Mouse (Mus musculus) ovary, postnatal 10 days (tissue): ENCODE results near the gene Snx21.

Experiments used
- DNase-seq: peaks from one replicate; pipeline ENCODE4 v3.0.0; 2022; ENCODE audit warnings: low spot score

The Snx21 gene

DNA sequence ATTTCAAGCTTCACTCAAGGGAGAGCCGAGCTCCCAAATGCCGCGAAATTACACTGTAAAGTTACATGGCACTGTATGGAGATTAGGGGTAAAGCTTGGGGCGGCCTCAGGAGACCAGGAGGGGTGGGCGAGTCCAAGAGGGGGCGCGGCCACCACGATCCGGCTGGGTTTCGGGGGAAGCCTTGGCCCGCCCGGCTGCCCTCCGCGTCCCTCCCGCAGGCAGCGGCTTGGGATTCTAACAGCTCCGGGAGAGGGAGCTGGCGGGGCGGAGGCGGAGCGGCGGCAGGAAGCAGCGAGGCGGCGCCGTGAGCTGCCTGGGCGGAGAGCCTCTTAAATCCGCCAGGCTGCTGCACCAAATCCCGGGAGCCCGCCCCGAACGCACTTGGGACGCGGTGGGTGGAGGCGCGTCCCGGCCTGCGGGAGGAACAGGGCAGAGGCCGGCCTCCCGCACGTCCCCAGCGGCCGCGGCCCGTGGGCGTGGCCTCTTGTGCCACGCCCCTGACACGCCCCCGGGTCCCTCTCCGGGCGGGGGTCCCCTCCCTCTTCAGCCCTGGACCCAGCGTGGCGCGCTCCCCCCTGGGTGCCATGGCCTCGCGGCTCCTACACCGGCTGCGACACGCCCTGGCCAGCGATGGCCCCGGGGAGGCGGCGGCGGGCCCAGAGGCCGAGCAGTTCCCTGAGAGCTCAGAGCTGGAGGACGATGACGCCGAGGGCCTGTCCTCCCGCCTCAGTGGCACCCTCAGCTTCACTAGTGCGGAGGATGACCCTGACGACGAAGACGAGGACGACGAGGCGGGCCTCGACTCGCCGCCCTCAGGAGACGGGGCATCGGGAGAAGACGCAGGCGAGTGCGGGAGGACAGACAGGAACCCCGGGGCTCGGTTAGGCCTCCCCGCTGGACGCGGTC, at the start of gene Snx21:
TSS of gene Snx21 (plus strand) at position 343 of the 907 bp plus-strand sequence.
- DNase-seq: peak; percentile 81

DNA sequence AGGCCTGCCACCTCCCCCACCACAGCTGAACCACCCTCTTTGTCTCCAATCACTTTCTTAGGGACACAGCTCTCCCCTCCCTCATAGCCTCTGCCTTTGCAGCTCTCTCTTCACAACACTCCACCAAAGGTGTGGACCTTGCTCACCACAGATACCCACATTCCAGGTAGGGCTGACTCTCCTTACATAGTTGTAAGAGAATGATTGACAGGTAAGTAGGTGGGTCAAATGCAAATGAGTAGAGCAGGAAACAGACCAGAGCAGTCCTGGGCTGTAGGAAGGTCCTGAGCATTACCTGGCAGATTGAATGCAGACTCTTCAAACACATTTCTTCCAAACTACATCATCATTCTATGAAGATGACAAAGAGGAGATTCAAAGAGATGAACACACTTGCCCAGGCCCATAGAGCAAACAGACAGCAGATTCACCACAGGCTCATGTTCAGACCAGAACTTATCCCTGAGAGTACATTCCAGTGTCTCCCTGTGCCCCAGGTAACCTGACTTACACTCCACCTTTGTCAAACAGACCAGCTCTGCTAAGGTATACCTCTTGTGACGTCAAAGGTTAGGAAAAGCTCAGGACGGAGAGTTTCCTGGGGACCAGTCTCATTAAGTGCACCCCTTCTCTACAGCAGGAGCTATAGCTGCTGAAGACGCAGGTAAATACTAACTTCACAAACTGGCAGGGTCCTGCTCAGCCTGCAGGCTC, 48.1 kb upstream of the Snx21 start:
- DNase-seq: no peak

DNA sequence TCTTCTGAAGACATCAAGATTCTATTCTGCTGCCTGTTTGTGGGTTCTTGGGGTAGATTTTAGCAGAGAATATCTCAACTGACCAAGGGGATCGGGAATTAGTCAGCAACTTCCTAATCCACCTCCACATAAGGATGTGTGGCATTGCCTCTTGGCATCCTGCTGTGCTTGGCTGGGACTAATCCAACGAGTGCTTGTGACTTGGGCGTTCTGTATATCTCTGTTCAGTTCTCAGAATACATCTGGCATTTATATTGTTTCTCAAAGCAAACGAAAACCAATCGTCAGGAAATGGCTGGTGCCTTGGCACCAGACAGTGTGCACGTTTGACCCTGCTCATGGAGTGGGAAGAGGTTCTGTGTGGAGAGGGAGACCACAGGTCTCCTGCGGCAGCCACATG, 45.7 kb upstream of the Snx21 start:
- no peak for DNase-seq

GRCm38 (mm10) chr2:164744987-164745386, 40.6 kb upstream of the Snx21 start:
- no peak for DNase-seq

GRCm38 (mm10) chr2:164745843-164746479, 39.7 kb upstream of the Snx21 start, which contains the start of the genes Wfdc3 and Dnttip1:
Gene Wfdc3, minus strand, starts transcription at chr2:164745931.
Gene Dnttip1, plus strand, starts transcription at chr2:164745983.
- peak; percentile 89 for DNase-seq

- DNase-seq: no peak
These were observed 38.9 kb upstream of the Snx21 start for GRCm38 (mm10) chr2:164746693-164747092.

DNA sequence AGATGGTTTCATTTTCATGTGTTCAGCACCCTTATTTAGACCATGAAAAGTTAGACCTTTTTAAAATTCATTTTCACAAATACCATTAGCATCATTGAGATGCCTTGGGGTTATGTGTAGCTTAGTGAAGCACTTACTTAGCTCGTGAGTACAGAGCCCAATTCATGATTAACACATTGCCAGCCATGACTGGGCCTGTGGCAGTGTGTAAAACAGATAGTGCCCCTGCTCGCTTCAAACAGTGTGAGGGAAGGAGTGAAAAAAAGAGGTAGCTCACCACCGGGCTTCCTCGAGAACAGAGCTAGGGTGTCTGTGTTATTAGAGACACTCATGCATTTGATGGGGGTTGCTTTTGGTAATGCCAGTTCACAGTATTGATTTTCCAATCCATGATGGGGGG, 37.4 kb upstream of the Snx21 start:
- DNase-seq: no peak

DNA sequence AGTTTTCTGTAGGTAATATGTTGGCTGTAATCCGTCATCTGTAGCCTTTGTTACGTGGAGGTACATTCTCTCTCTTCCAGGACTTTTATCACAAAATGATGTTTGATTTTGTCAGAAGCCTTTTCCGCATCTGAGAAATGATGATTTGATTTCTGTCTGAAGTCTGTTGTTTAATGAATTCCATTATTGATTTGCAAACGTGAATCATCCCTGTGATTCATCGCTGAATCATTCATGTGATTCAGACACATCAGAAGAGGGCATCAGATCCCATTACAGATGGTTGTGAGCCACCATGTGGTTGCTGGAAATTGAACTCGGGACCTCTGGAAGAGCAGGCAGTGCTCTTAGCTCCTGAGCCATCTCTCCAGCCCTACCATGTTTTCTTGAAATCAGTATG, 36.6 kb upstream of the Snx21 start:
- DNase-seq: no peak

- DNase-seq: no peak
These were observed 33.2 kb upstream of the Snx21 start for GRCm38 (mm10) chr2:164752454-164752853.

- DNase-seq: no peak
These were observed 31.5 kb upstream of the Snx21 start for GRCm38 (mm10) chr2:164754105-164754504.

DNA sequence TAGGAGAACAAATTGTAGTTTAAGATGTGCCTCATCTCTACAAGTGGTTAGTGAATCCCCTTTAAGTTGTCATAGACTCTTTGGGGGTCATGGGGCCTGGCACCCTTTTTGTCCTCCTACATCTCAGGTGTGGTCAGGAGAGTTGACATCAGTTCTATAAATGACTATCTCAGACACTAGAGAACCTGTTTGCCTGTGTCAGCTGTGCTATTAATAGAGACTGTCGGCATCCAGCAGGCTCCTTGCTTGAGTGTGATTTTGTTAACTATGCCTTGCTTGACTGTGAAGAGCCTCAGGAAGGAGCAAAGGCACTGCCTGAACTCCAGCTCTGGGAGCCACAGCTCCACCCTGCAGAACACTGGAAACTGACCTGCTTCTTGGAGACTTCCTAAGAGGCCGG, 30.8 kb upstream of the Snx21 start:
- no peak for DNase-seq

- no peak for DNase-seq
These were observed 27.8 kb upstream of the Snx21 start for GRCm38 (mm10) chr2:164757841-164758240.

GRCm38 (mm10) chr2:164758692-164759091, 26.9 kb upstream of the Snx21 start:
- no peak for DNase-seq

- DNase-seq: no peak
These were observed 25.4 kb upstream of the Snx21 start for GRCm38 (mm10) chr2:164760059-164760833.

DNA sequence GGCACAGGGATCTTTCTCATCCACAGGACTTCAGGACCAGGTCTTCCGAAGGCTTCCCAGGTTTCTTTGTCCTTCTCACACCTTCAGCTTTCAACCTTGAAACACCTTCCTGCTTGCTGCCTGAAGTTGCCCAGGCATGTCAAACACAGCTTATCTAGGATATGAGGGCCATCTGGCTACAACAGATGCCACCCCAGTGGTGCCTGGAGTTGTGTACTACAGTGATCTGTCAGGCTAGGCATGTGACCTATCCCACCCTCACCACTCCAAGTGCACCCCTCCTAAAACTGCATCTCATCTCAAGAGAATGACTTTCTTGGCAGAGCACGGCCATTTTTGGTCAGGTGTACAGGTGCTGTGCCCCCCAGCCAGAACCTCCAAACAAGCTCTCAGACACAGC, 24.1 kb upstream of the Snx21 start:
- no peak for DNase-seq

DNA sequence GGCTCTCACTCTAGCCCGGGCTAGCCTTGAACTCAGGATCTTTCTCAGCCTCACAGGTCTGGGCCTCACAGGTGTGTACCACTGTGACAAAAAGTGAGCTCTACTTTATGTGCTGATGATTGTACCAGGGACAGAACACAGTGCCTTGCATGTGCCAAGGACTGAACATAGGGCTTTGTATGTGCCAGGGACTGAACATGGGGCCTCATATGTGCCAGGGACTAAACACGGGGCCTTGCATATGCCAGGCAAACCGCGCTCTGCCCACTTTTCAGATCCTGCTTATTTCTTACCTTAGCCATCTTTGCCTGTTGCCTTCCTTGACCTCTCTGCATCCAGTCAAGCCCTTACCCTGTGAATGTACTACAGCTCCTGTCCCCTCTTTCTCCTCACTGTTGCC, 23.7 kb upstream of the Snx21 start:
- DNase-seq: no peak

DNA sequence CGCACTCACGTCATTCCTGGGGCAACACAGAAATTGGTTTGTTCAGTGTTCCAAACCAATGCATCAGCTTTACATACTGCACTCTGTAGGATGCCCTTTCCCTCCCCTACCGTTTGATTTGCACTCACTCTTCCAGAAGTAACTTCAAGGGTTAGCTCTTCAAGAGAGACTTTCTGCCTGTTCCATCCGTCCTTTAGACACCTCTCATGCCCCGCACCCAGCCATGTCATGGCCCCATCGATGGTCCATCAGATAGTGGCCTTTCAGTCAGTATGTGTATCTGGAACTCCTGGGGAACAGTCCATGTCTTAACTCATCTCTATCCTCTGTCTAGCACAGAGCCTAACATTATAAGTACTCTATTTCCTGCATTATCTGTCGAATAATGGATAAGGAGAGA, 23.0 kb upstream of the Snx21 start:
- no peak for DNase-seq

DNA sequence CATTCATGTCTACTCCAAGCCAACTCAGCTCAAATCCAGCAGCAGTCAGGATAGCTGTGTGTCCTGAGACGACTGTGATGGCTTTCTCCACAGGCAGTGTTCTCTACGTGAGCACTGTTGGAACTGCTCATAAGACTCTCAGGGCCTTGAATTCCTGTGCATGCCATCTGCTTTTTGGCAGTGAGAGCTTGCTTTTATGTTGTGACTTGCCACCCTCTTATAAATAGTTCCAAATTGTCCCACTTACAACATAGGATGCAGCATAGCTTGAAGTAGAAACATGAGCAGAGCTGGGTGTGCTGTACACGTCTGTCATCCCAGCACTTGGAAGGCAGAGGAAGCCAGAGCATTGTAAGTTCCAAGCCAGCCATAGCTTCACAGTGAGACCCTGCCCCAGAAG, 19.8 kb upstream of the Snx21 start:
- no peak for DNase-seq

GRCm38 (mm10) chr2:164767812-164768540, 17.6 kb upstream of the Snx21 start:
- no peak for DNase-seq

DNA sequence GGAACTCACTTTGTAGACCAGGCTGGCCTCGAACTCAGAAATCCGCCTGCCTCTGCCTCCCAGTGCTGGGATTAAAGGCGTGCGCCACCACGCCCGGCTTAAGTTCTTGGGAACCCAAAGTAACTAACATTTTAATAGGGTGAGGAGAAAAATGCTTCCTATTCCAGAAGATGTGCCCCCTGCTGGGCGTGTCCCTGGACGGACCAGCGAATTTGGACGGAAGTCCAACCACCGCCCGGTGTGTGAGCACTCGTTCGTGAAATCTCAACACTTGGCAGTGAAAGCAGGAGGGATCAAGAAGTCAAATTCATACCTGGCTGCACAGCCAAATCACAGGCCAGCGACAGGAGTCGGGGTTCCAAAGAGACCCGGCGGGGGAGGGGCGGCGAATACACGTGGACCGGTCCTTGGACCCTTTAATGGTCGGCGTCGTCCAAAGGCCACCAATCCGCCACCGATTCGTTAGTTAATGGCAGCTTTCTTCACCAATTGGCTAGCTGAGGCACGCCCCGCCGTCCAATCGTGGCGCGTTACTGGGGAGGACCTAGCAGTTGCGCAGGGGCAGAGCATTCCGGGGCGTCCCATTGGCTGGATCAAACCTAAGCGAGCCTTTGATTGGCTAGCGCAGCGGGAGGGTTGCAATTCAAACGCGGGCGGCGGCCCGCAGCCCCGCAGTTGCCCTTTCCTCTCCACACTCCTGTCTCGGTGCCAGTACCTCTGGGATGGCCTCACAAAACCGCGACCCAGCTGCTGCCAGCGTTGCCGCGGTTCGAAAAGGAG, 16.2 kb upstream of the Snx21 start, which contains the start of gene Ube2c:
TSS of gene Ube2c (plus strand) at position 641 of the 780 bp plus-strand sequence.
- peak; percentile 96 for DNase-seq
